Mouse (Mus musculus) hindbrain, embryonic 13.5 days (tissue): ENCODE data around the gene Erc2. TPM values are rescaled to one million over a fixed set of nuclear protein-coding genes. Genes with fewer than 3 reads are reported as not detected.
A peak's percentile ranks its signal among the peaks of the same experiment; 100 is the strongest.

ENCODE experiments used
- ATAC-seq: fragments of 200-750 bp; cut with Nextera tagmentation; 2 replicates; pipeline ENCODE4 v1.8.0; 2017; ENCODE audit warnings: moderate TSS enrichment; ENCODE audit not compliant: low FRiP score
- H3K27ac ChIP-seq: fragments of 300-500 bp; sonication (generic); 2 replicates; pipeline ENCODE4 v1.5.1; 2015; ENCODE audit warnings: inconsistent platforms, mild to moderate bottlenecking, moderate library complexity
- H3K27me3 ChIP-seq: fragments of 300-500 bp; sonication (generic); 2 replicates; pipeline ENCODE4 v1.6.1; 2015; ENCODE audit warnings: mild to moderate bottlenecking, inconsistent platforms
- H3K36me3 ChIP-seq: fragments of 300-500 bp; sonication (generic); 2 replicates; pipeline ENCODE4 v1.6.1; 2015; ENCODE audit warnings: mild to moderate bottlenecking, inconsistent platforms
- H3K4me1 ChIP-seq: fragments of 300-500 bp; sonication (generic); replicated peaks from 2 replicates; pipeline ENCODE4 v1.6.1; 2015; ENCODE audit warnings: inconsistent platforms
- H3K4me2 ChIP-seq: fragments of 300-500 bp; sonication (generic); 2 replicates; pipeline ENCODE4 v1.6.1; 2015; ENCODE audit warnings: inconsistent platforms, mild to moderate bottlenecking, moderate library complexity
- H3K4me3 ChIP-seq: fragments of 300-500 bp; sonication (generic); 2 replicates; pipeline ENCODE4 v1.5.1; 2015; ENCODE audit warnings: mild to moderate bottlenecking, inconsistent platforms
- H3K9ac ChIP-seq: fragments of 300-500 bp; sonication (generic); 2 replicates; pipeline ENCODE4 v1.6.1; 2015; ENCODE audit warnings: mild to moderate bottlenecking, inconsistent platforms
- H3K9me3 ChIP-seq: fragments of 300-500 bp; sonication (generic); 2 replicates; pipeline ENCODE4 v1.6.1; 2016; ENCODE audit warnings: inconsistent platforms
- WGBS: fragments of 180-500 bp; shearing (Covaris S2); methylation state at CpG from one replicate; pipeline ENCODE4 v1.1.7; 2015; 5-methylcytosine and 5-hydroxymethylcytosine counted together
- polyA plus RNA-seq: library from polyadenylated mRNA; unstranded; fragments of >200 nt; fragmentation: Nextera tagmentation; extraction: Ambion mirVana; gene quantifications from 2 replicates; pipeline ENCODE4 v1.2.1, GENCODE M21; 2015

Gene Erc2
- polyA plus RNA-seq, 1 experiment from 2014 or later, result 79.8 TPM

- Histone ChIP-seq H3K4me3 (no peak overlapping the region), H3K27ac (no peak overlapping the region), H3K4me1 (no peaks in the 10 kb centered on the region), H3K4me2 (no peak overlapping the region), H3K9me3 (no peaks in the 10 kb centered on the region), H3K9ac (no peak overlapping the region), H3K36me3 (no peaks in the 10 kb centered on the region), H3K27me3 (0 out of 2 replicates have a peak, but pooled peaks cover 4% of the 10 kb centered on the region)
- WGBS, result 72% methylated on average over 7 of the region's 7 CpGs
- ATAC-seq, result no peak
Measured at GRCm38 (mm10) chr14:28434996-28435395, 812.8 kb downstream of the Erc2 start.

DNA sequence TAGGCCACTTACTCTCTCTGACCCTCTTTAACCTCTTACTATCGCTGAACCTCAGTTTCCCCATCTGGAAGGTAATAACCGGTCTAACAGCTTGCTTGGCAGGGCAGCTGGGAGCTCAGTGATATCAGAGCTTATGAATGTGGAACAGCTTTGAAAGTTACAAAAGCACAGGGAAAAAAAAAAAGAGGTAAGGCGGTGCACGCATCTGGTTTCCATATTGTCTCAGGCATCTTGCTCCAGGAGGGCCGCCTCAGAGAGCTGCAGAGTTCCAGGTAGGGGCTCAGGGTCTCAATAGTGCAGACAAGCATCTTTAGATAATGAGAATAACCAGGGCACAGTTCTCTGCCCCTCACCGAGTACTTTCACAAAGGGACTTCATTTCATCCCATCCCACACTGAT, 816.9 kb downstream of the Erc2 start:
- no peak overlapping the region for H3K4me3 ChIP-seq
- no peak for ATAC-seq
- no peaks in the 10 kb centered on the region for H3K9me3 ChIP-seq
- no peaks in the 10 kb centered on the region for H3K36me3 ChIP-seq
- no peak overlapping the region for H3K27ac ChIP-seq
- peaks cover 20% of the 10 kb centered on the region for H3K4me1 ChIP-seq
- H3K4me2 ChIP-seq, result no peak overlapping the region
- peaks cover 33% of the 10 kb centered on the region for H3K27me3 ChIP-seq
- 84% methylated on average over 6 of the region's 6 CpGs for WGBS
- H3K9ac ChIP-seq, result no peak overlapping the region

DNA sequence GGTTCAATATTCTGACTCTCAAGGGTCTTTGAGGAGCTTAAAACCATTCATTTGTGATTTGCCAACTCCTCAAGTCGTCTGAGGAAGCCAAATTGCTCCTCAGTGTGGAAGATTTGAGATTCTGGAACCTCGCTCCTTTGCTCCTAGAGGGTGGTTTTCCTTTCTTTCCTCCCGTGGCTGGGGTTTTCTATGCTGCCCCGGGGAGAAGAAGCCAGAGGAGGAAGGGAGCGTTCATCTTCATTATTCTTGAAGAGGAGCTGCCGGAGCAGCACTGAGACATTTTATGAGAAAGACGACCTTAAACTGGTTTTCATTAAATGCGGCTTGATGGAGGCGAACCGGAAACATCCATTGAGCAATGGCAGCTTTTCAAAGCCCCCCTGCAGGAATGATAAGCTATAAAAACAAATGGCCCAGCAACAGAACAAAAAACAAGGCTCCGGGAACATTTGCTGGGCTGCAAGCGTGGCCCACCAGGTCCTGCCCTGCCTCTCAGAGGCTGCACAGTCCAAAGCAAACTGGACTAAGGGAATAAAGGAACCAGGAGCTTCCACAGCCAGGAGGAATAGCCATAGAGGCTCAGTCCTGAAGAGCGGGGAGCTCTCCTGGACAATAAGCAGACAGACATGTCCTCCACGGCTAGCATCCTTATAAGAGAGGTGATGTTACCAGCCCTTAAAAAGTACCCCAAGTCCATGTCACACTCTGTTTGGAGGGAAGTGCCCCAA, 819.2 kb downstream of the Erc2 start:
- Histone ChIP-seq H3K27ac (peak overlapping the region; percentile 52), H3K4me3 (no peak overlapping the region), H3K4me1 (peaks cover 20% of the 10 kb centered on the region), H3K27me3 (peaks cover 55% of the 10 kb centered on the region), H3K9me3 (peaks cover 2% of the 10 kb centered on the region), H3K4me2 (no peak overlapping the region), H3K9ac (no peak overlapping the region), H3K36me3 (no peaks in the 10 kb centered on the region; the same call in 1 of the 2 replicates)
- ATAC-seq, result no peak
- WGBS, result 21% methylated on average over 14 of the region's 14 CpGs

DNA sequence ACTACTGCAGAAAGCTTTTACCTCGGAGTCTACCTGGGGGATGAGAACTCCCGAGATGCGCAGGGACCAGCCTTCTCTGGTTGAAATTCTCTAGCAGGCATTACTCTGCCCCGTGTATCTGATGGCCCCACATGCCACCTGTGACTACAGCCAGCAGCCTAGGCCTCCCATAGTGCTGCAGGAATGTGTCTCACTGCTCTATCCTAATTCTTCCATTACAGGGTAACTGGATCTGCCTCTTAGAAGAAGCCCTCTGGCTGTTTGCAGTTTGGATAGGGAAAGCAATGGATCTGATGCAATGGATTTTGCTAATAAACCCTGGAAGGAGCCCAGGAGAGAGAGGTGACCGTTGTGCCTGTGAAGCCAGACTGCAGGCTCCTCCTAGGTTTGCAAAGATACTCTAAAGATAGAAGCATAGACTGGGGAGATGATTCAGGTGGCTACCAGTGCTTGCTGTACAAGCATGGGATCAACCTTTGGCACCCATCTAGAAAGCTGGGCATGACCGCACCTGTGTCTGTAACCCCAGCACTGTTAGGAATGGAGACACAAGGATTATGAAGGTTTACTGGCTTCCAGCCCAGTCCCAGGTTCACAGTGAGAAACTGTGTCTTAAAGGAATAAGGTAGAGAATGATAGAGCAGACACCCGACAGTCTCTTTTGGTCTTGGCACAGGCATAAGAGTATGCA, 821.2 kb downstream of the Erc2 start:
- Histone ChIP-seq H3K4me2 (no peak overlapping the region), H3K4me3 (no peak overlapping the region), H3K4me1 (peaks cover 20% of the 10 kb centered on the region), H3K27ac (no peak overlapping the region), H3K9me3 (peaks cover 5% of the 10 kb centered on the region), H3K9ac (no peak overlapping the region), H3K27me3 (peaks cover 73% of the 10 kb centered on the region), H3K36me3 (no peaks in the 10 kb centered on the region; the same call in 1 of the 2 replicates)
- no peak for ATAC-seq
- WGBS, result 87% methylated on average over 7 of the region's 7 CpGs

GRCm38 (mm10) chr14:28445737-28446136, 823.5 kb downstream of the Erc2 start:
- Histone ChIP-seq H3K36me3 (no peaks in the 10 kb centered on the region; the same call in 1 of the 2 replicates), H3K27me3 (peaks cover 68% of the 10 kb centered on the region), H3K27ac (no peak overlapping the region), H3K4me1 (peaks cover 25% of the 10 kb centered on the region), H3K9me3 (peaks cover 5% of the 10 kb centered on the region), H3K4me2 (no peak overlapping the region), H3K9ac (no peak overlapping the region), H3K4me3 (no peak overlapping the region)
- 86% methylated on average over 6 of the region's 6 CpGs for WGBS
- ATAC-seq, result no peak

DNA sequence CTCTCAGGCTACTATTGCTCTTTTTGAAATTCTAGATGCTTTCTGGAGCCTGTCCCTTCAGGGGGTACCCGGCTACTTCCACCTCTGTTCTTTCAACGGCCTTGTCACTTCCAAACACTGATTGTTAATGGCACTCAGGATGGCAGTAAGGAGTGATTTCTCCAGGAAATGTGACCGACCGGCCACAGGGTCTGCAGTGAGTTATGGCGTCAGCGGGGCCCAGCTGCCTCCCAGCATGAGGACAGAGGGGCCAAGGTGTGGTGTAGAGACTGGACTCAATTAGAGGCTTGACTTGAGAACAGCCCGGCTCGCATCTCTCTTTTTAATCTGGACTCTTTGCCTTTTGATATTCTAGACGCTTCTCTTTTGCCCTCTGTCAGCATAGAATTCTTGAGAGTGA, 829.5 kb downstream of the Erc2 start:
- Histone ChIP-seq H3K4me1 (peaks cover 16% of the 10 kb centered on the region), H3K36me3 (no peaks in the 10 kb centered on the region), H3K27me3 (peaks cover 71% of the 10 kb centered on the region), H3K9me3 (no peaks in the 10 kb centered on the region), H3K27ac (no peak overlapping the region), H3K4me2 (no peak overlapping the region), H3K9ac (no peak overlapping the region), H3K4me3 (no peak overlapping the region)
- WGBS, result 47% methylated on average over 9 of the region's 9 CpGs
- no peak for ATAC-seq

DNA sequence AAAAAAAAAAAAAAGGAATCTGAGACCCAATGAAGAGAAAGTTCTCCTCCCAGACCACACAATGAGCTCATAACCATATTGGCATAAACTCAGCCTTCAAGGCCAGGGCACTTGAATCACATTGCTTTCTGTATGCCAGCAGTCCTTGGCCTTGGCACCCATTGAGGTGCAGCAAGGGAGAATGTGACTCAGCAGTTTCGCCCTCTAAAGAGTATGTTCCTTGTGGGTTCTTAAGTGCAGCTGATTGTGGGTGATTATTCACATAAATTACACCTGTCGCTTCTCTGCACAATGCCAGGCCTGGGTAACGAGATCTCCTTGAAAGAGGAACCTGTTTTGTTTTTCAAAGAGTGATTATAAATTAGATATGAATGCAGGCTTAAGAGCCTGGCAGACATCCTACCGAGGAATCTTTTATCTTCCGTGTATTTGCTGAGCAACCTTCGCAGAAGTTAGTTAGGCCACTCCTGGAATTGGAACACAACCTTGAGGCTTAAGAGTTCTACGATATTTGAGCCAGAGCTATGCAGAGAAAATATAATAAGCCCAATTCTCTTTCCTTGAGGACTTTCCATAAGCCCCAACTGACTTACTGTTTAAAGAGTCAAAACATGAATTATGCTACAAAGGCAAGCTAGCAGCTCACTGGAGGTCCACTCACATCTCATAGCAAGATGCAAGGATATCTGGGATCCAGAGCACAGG, 834.3 kb downstream of the Erc2 start:
- no peak overlapping the region for H3K9ac ChIP-seq
- ATAC-seq, result no peak
- H3K4me3 ChIP-seq, result no peak overlapping the region
- H3K36me3 ChIP-seq, result no peaks in the 10 kb centered on the region
- peaks cover 66% of the 10 kb centered on the region for H3K27me3 ChIP-seq
- no peak overlapping the region for H3K4me2 ChIP-seq
- H3K27ac ChIP-seq, result no peak overlapping the region
- H3K9me3 ChIP-seq, result no peaks in the 10 kb centered on the region
- 81% methylated on average over 7 of the region's 7 CpGs for WGBS
- H3K4me1 ChIP-seq, result peaks cover 3% of the 10 kb centered on the region; the same call in 1 of the 2 replicates

DNA sequence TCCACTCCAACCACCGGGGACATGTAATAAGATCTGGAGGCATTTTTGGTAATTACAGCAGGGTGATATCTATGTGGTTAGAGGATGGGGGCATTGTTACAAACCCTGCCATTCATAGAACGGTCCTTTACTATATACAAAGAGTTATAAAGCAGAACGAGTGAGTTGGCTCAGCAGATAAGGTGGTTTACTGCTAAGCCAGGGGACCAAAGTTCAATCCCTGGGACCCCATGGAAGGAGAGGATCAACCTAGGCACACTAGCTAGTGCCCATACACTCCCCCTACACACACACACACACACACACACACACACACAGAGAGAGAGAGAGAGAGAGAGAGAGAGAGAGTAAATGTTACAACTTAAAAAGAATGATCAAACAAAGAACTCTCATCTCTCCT, 835.2 kb downstream of the Erc2 start:
- Histone ChIP-seq H3K4me1 (no peaks in the 10 kb centered on the region), H3K27ac (no peak overlapping the region), H3K9me3 (no peaks in the 10 kb centered on the region), H3K27me3 (peaks cover 63% of the 10 kb centered on the region), H3K4me2 (no peak overlapping the region), H3K36me3 (no peaks in the 10 kb centered on the region), H3K4me3 (no peak overlapping the region), H3K9ac (no peak overlapping the region)
- WGBS, result 85% methylated on average over 3 of the region's 3 CpGs
- ATAC-seq, result no peak

DNA sequence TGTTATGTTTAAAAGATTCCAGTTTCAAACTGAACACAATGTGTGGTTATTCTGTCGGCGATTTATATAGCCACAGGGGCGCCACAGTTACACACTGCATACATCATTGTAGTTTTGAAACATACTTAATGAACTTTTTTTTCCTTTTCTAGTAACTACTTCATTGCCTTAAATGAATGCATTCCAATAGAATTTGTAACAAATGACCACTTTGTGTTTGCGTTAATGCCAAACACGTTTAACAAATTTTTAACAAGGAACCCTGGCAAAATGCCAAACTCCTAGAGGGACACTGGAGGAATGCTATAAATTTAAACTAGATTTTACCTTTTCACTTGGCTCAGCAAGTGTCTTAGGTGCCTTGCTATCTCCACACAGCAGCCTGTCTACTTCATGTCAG, 845.7 kb downstream of the Erc2 start:
- Histone ChIP-seq H3K4me2 (no peak overlapping the region), H3K9ac (no peak overlapping the region), H3K27ac (no peak overlapping the region), H3K9me3 (no peaks in the 10 kb centered on the region), H3K27me3 (peaks cover 43% of the 10 kb centered on the region), H3K4me1 (peaks cover 17% of the 10 kb centered on the region), H3K4me3 (no peak overlapping the region), H3K36me3 (no peaks in the 10 kb centered on the region)
- ATAC-seq, result no peak
- 48% methylated on average over 5 of the region's 5 CpGs for WGBS

DNA sequence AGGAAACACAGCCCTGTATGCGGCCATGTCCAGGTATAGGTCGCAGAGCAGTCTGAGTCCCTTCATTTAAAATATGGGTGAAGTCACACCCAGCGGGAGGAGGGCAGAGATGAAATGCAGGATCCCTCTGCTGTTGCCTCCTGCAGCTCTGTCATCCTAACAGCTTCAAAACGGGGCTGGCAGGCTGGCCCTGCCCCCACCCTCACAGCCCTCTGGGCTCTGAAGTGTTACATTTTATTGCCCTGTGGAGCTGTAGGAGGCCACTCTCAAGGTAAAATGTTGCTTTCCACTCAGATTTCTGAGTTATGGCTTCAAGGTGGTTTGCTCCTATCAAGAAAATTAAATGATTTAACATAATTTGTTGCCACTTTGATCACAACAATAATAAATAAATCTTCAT, 847.5 kb downstream of the Erc2 start:
- Histone ChIP-seq H3K27ac (no peak overlapping the region), H3K27me3 (peaks cover 35% of the 10 kb centered on the region; the same call in 1 of the 2 replicates), H3K9ac (no peak overlapping the region), H3K36me3 (no peaks in the 10 kb centered on the region), H3K4me3 (no peak overlapping the region), H3K9me3 (no peaks in the 10 kb centered on the region), H3K4me1 (peaks cover 17% of the 10 kb centered on the region), H3K4me2 (no peak overlapping the region)
- 23% methylated on average over 4 of the region's 4 CpGs for WGBS
- no peak for ATAC-seq

DNA sequence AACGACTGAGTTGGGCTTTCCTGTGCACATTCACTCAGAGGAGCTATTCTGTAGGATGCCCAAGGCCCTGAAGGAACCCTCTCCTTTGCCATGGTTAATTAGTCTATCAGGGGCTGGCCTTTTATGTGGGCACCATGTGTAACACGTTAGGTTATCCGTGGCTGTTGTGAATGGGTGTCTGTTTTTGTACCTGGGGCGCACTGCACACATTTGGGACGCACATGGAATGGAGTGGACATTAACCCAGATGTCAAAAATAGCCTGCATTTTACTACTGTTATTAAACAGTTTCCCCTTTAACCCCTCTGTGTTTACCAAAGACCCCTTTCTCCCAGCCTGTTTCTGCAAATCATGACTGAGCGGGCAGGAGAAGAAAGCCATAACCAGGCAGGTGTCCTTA, 848.0 kb downstream of the Erc2 start:
- no peaks in the 10 kb centered on the region for H3K36me3 ChIP-seq
- no peak overlapping the region for H3K9ac ChIP-seq
- H3K4me3 ChIP-seq, result no peak overlapping the region
- no peaks in the 10 kb centered on the region for H3K9me3 ChIP-seq
- no peak overlapping the region for H3K27ac ChIP-seq
- H3K4me1 ChIP-seq, result peaks cover 21% of the 10 kb centered on the region
- H3K4me2 ChIP-seq, result no peak overlapping the region
- ATAC-seq, result no peak
- H3K27me3 ChIP-seq, result peaks cover 35% of the 10 kb centered on the region; the same call in 1 of the 2 replicates
- 65% methylated on average over 6 of the region's 6 CpGs for WGBS

GRCm38 (mm10) chr14:28475012-28475411, 852.8 kb downstream of the Erc2 start:
- 19% methylated on average over 3 of the region's 3 CpGs for WGBS
- Histone ChIP-seq H3K9ac (no peak overlapping the region), H3K4me3 (no peak overlapping the region), H3K27me3 (peaks cover 20% of the 10 kb centered on the region; the same call in 1 of the 2 replicates), H3K36me3 (no peaks in the 10 kb centered on the region), H3K4me1 (peaks cover 15% of the 10 kb centered on the region), H3K27ac (peak overlapping the region; percentile 52), H3K4me2 (0 out of 2 replicates have a peak overlapping the region, but pooled peaks have one; percentile 2), H3K9me3 (no peaks in the 10 kb centered on the region)
- peak; percentile 43; the same call in 1 of the 2 replicates for ATAC-seq
